Mouse (Mus musculus) lung, postnatal 0 days (tissue): ENCODE measurements at regions not wholly inside any gene's neighbourhood (a gene's known extent, or its start where the extent isn't known, plus 50 kb on each side); places are given as distances from the start of the nearest gene placed in this dataset.
A peak's percentile ranks its signal among the peaks of the same experiment; 100 is the strongest.

Source experiments
- ATAC-seq: fragments of 200-750 bp; cut with Nextera tagmentation; 2 replicates; pipeline ENCODE4 v1.8.0; 2017; ENCODE audit warnings: moderate library complexity
- DNase-seq: peaks from one replicate; pipeline ENCODE4 v3.0.0-alpha.2; 2016; ENCODE audit warnings: low spot score
- H3K27ac ChIP-seq: fragments of 300-500 bp; sonication (generic); 2 replicates; pipeline ENCODE4 v1.5.1; 2014; ENCODE audit warnings: antibody characterized with exemption, mild to moderate bottlenecking, low read length, mixed read lengths
- H3K27me3 ChIP-seq: fragments of 300-500 bp; sonication (generic); replicated peaks from 2 replicates; pipeline ENCODE4 v1.6.1; 2014; ENCODE audit warnings: low read length, mixed read lengths; ENCODE audit not compliant: insufficient read depth
- H3K36me3 ChIP-seq: fragments of 300-500 bp; sonication (generic); 2 replicates; pipeline ENCODE4 v1.6.1; 2014; ENCODE audit warnings: low read length, mixed read lengths; ENCODE audit not compliant: insufficient read depth
- H3K4me1 ChIP-seq: fragments of 300-500 bp; sonication (generic); 2 replicates; pipeline ENCODE4 v1.6.1; 2014; ENCODE audit warnings: antibody characterized with exemption, low read depth, low read length, mixed read lengths; ENCODE audit not compliant: insufficient read depth
- H3K4me2 ChIP-seq: fragments of 300-500 bp; sonication (generic); replicated peaks from 2 replicates; pipeline ENCODE4 v1.6.1; 2014; ENCODE audit warnings: low read depth, mild to moderate bottlenecking, low read length, moderate library complexity, mixed read lengths
- H3K4me3 ChIP-seq: fragments of 300-500 bp; sonication (generic); 2 replicates; pipeline ENCODE4 v1.5.1; 2014; ENCODE audit warnings: low read depth, low read length
- H3K9ac ChIP-seq: fragments of 300-500 bp; sonication (generic); replicated peaks from 2 replicates; pipeline ENCODE4 v1.6.1; 2014; ENCODE audit warnings: low read depth, mild to moderate bottlenecking
- H3K9me3 ChIP-seq: fragments of 300-500 bp; sonication (generic); 2 replicates; pipeline ENCODE4 v1.6.1; 2016; ENCODE audit warnings: low read length, mixed read lengths
- CTCF ChIP-seq: IDR thresholded peaks from 2 replicates; pipeline ENCODE4 v1.5.1; 2016; ENCODE audit warnings: antibody characterized with exemption, mild to moderate bottlenecking
- EP300 ChIP-seq: IDR thresholded peaks from 2 replicates; pipeline ENCODE4 v1.6.1; 2016; ENCODE audit warnings: antibody characterized with exemption, mild to moderate bottlenecking, control low read depth
- WGBS: fragments of 180-500 bp; shearing (Covaris S2); extraction: QIAGEN DNeasy Blood & Tissue Kit; methylation state at CpG from one replicate; pipeline ENCODE4 v1.1.7; 2014; 5-methylcytosine and 5-hydroxymethylcytosine counted together

- Histone ChIP-seq H3K36me3 (no peaks in the 10 kb centered on the region), H3K9ac (no peak overlapping the region), H3K4me1 (no peaks in the 10 kb centered on the region), H3K27ac (no peak overlapping the region), H3K4me3 (no peak overlapping the region), H3K9me3 (no peaks in the 10 kb centered on the region), H3K4me2 (no peak overlapping the region), H3K27me3 (no peaks in the 10 kb centered on the region)
- ATAC-seq (no peak), DNase-seq (no peak)
- TF ChIP-seq CTCF (no peak), EP300 (no peak)
- 88% methylated on average over 4 of the region's 4 CpGs for WGBS
These were observed 174.1 kb upstream of the App start for GRCm38 (mm10) chr16:85347621-85348020.

- Histone ChIP-seq H3K27me3 (no peaks in the 10 kb centered on the region), H3K9ac (no peak overlapping the region), H3K36me3 (no peaks in the 10 kb centered on the region), H3K4me1 (no peaks in the 10 kb centered on the region), H3K27ac (no peak overlapping the region), H3K4me2 (no peak overlapping the region), H3K4me3 (no peak overlapping the region), H3K9me3 (no peaks in the 10 kb centered on the region)
- DNase-seq: no peak
- no peak for ATAC-seq
- no peak for TF ChIP-seq CTCF
- no peak for TF ChIP-seq EP300
- WGBS: 79% methylated on average over 4 of the region's 4 CpGs
These were observed 163.0 kb upstream of the App start for GRCm38 (mm10) chr16:85336495-85337119.

- no peaks in the 10 kb centered on the region for H3K4me1 ChIP-seq
- DNase-seq: peak; percentile 61
- 49% methylated on average over 3 of the region's 3 CpGs for WGBS
- no peak overlapping the region for H3K4me3 ChIP-seq
- no peaks in the 10 kb centered on the region for H3K9me3 ChIP-seq
- H3K9ac ChIP-seq: no peak overlapping the region
- TF ChIP-seq EP300 (no peak), CTCF (no peak)
- ATAC-seq: peak; percentile 47
- no peak overlapping the region for H3K4me2 ChIP-seq
- no peaks in the 10 kb centered on the region for H3K36me3 ChIP-seq
- no peaks in the 10 kb centered on the region for H3K27me3 ChIP-seq
- no peak overlapping the region for H3K27ac ChIP-seq
These were observed 160.0 kb upstream of the App start for GRCm38 (mm10) chr16:85333543-85333942.

GRCm38 (mm10) chr16:85312018-85312417, 138.5 kb upstream of the App start:
- Histone ChIP-seq H3K27me3 (no peaks in the 10 kb centered on the region), H3K27ac (no peak overlapping the region), H3K4me2 (no peak overlapping the region), H3K4me1 (no peaks in the 10 kb centered on the region), H3K9ac (no peak overlapping the region), H3K36me3 (no peaks in the 10 kb centered on the region), H3K4me3 (no peak overlapping the region), H3K9me3 (no peaks in the 10 kb centered on the region)
- TF ChIP-seq EP300 (no peak), CTCF (no peak)
- ATAC-seq (no peak), DNase-seq (no peak)
- WGBS: 66% methylated on average over 8 of the region's 8 CpGs

GRCm38 (mm10) chr16:85309493-85309892, 135.9 kb upstream of the App start:
- Histone ChIP-seq H3K36me3 (no peaks in the 10 kb centered on the region), H3K4me1 (no peaks in the 10 kb centered on the region), H3K4me3 (no peak overlapping the region), H3K27ac (no peak overlapping the region), H3K9ac (no peak overlapping the region), H3K9me3 (no peaks in the 10 kb centered on the region), H3K27me3 (no peaks in the 10 kb centered on the region), H3K4me2 (no peak overlapping the region)
- no peak for TF ChIP-seq EP300
- TF ChIP-seq CTCF: no peak
- ATAC-seq: no peak
- 59% methylated on average over 3 of the region's 3 CpGs for WGBS
- DNase-seq: peak; percentile 15

- H3K4me2 ChIP-seq: no peak overlapping the region
- DNase-seq (no peak), ATAC-seq (no peak)
- H3K9ac ChIP-seq: no peak overlapping the region
- H3K36me3 ChIP-seq: no peaks in the 10 kb centered on the region
- WGBS: 80% methylated on average over 2 of the region's 2 CpGs
- H3K4me3 ChIP-seq: no peak overlapping the region
- H3K27me3 ChIP-seq: no peaks in the 10 kb centered on the region
- H3K4me1 ChIP-seq: no peaks in the 10 kb centered on the region
- H3K9me3 ChIP-seq: no peaks in the 10 kb centered on the region
- no peak for TF ChIP-seq EP300
- no peak for TF ChIP-seq CTCF
- H3K27ac ChIP-seq: no peak overlapping the region
These were observed 134.9 kb upstream of the App start for GRCm38 (mm10) chr16:85308429-85308828.

GRCm38 (mm10) chr16:85307940-85308339, 134.4 kb upstream of the App start:
- TF ChIP-seq CTCF (no peak), EP300 (no peak)
- Histone ChIP-seq H3K27me3 (no peaks in the 10 kb centered on the region), H3K9me3 (no peaks in the 10 kb centered on the region), H3K27ac (no peak overlapping the region), H3K4me3 (no peak overlapping the region), H3K4me2 (no peak overlapping the region), H3K36me3 (no peaks in the 10 kb centered on the region), H3K4me1 (no peaks in the 10 kb centered on the region), H3K9ac (no peak overlapping the region)
- 51% methylated on average over 7 of the region's 7 CpGs for WGBS
- DNase-seq (no peak), ATAC-seq (no peak)
